Mouse (Mus musculus) neural tube, embryonic 12.5 days (tissue): ENCODE measurements at regions not wholly inside any gene's neighbourhood (a gene's known extent, or its start where the extent isn't known, plus 50 kb on each side); places are given as distances from the start of the nearest gene placed in this dataset.
A peak's percentile ranks its signal among the peaks of the same experiment; 100 is the strongest.
"Not testable (repeated sequence)": the region's sequence is repeated elsewhere in the genome, so short reads cannot be mapped to it uniquely, and the experiment has no call there.

ENCODE experiments used
- ATAC-seq: fragments of 200-750 bp; cut with Nextera tagmentation; 2 replicates; pipeline ENCODE4 v1.8.0; 2017; ENCODE audit warnings: low read depth, mild to moderate bottlenecking, moderate TSS enrichment, moderate library complexity; ENCODE audit not compliant: low FRiP score
- H3K27ac ChIP-seq: fragments of 300-500 bp; sonication (generic); 2 replicates; pipeline ENCODE4 v1.5.1; 2016
- H3K27me3 ChIP-seq: fragments of 300-500 bp; sonication (generic); replicated peaks from 2 replicates; pipeline ENCODE4 v1.6.1; 2016; ENCODE audit warnings: mild to moderate bottlenecking
- H3K36me3 ChIP-seq: fragments of 300-500 bp; sonication (generic); 2 replicates; pipeline ENCODE4 v1.6.1; 2016; ENCODE audit warnings: mild to moderate bottlenecking
- H3K4me1 ChIP-seq: fragments of 300-500 bp; sonication (generic); 2 replicates; pipeline ENCODE4 v1.6.1; 2016
- H3K4me2 ChIP-seq: fragments of 300-500 bp; sonication (generic); replicated peaks from 2 replicates; pipeline ENCODE4 v1.6.1; 2016; ENCODE audit warnings: mild to moderate bottlenecking
- H3K4me3 ChIP-seq: fragments of 300-500 bp; sonication (generic); 2 replicates; pipeline ENCODE4 v1.5.1; 2016
- H3K9ac ChIP-seq: fragments of 300-500 bp; sonication (generic); 2 replicates; pipeline ENCODE4 v1.6.1; 2016; ENCODE audit warnings: mild to moderate bottlenecking
- H3K9me3 ChIP-seq: fragments of 300-500 bp; sonication (generic); 2 replicates; pipeline ENCODE4 v1.6.1; 2016; ENCODE audit warnings: mild to moderate bottlenecking
- WGBS: fragments of 180-500 bp; shearing (Covaris S2); methylation state at CpG from one replicate; pipeline ENCODE4 v1.1.7; 2016; 5-methylcytosine and 5-hydroxymethylcytosine counted together

DNA sequence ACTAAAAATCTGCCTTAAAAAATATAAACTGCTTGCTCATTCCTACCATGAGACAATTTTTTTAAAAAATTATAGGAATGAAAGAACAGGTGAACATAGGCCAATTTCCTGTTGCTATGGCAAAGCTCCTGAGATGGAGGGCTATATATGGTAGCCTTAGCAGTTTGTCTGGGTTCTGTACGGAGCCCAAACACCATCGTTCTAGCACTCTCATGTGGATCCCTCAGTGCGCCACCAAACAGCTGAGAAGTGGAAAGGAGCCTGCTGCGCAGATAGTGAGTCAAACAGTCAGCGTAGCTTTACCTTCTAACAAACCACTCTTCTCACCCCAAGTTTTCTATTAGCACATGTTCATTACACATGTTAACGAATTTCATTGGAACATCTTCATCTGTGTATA lies 168.9 kb upstream of the Plcz1 start:
- Histone ChIP-seq H3K9me3 (no peaks in the 10 kb centered on the region), H3K4me2 (no peak overlapping the region), H3K27me3 (no peaks in the 10 kb centered on the region), H3K27ac (no peak overlapping the region), H3K36me3 (no peaks in the 10 kb centered on the region), H3K4me1 (no peaks in the 10 kb centered on the region), H3K4me3 (no peak overlapping the region), H3K9ac (no peak overlapping the region)
- ATAC-seq: no peak
- 93% methylated on average over 6 of the region's 6 CpGs for WGBS

- Histone ChIP-seq H3K27me3 (no peaks in the 10 kb centered on the region), H3K27ac (no peak overlapping the region), H3K36me3 (no peaks in the 10 kb centered on the region), H3K9ac (no peak overlapping the region), H3K4me2 (no peak overlapping the region), H3K4me1 (no peaks in the 10 kb centered on the region), H3K9me3 (no peaks in the 10 kb centered on the region), H3K4me3 (no peak overlapping the region)
- 87% methylated on average over 14 of the region's 14 CpGs for WGBS
- no peak for ATAC-seq
Measured at GRCm38 (mm10) chr6:140209083-140209482, 167.8 kb upstream of the Plcz1 start.

- Histone ChIP-seq H3K4me2 (no peak overlapping the region), H3K9me3 (no peaks in the 10 kb centered on the region), H3K36me3 (no peaks in the 10 kb centered on the region), H3K27ac (no peak overlapping the region), H3K4me3 (no peak overlapping the region), H3K9ac (no peak overlapping the region), H3K27me3 (no peaks in the 10 kb centered on the region), H3K4me1 (no peaks in the 10 kb centered on the region)
- WGBS: 85% methylated on average over 3 of the region's 3 CpGs
- ATAC-seq: no peak
Measured at GRCm38 (mm10) chr6:140208375-140208774, 167.1 kb upstream of the Plcz1 start.

DNA sequence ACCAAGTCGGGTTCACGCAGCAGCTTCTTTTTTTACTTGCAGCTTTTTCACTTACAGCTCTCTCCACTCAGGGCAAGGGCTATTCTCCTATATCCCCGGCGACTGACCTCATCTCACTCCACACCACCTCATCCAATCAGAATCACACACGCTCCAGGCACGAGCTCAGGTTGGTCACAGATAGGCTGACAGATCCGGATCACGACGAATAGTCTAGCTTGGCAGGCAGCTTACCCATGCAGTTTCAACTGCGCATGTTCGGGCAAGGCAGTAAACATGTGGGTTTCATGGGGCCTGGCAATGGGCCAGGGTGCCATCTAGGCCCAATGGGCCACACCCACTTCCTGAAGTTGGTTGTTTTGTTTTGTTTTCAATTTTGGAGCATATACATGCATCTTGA lies 165.4 kb upstream of the Plcz1 start:
- not testable (repeated sequence) for H3K4me1 ChIP-seq, H3K36me3 ChIP-seq, H3K4me3 ChIP-seq, H3K27me3 ChIP-seq, H3K4me2 ChIP-seq, H3K9me3 ChIP-seq, H3K27ac ChIP-seq, H3K9ac ChIP-seq, ATAC-seq
- 93% methylated on average over 11 of the region's 11 CpGs for WGBS

GRCm38 (mm10) chr6:140201356-140201755 lies 160.1 kb upstream of the Plcz1 start:
- Histone ChIP-seq H3K36me3 (no peaks in the 10 kb centered on the region), H3K9ac (no peak overlapping the region), H3K4me3 (no peak overlapping the region), H3K27ac (no peak overlapping the region), H3K4me1 (no peaks in the 10 kb centered on the region), H3K9me3 (no peaks in the 10 kb centered on the region), H3K27me3 (no peaks in the 10 kb centered on the region), H3K4me2 (no peak overlapping the region)
- ATAC-seq: no peak
- WGBS: 61% methylated on average over 1 of the region's 1 CpGs

DNA sequence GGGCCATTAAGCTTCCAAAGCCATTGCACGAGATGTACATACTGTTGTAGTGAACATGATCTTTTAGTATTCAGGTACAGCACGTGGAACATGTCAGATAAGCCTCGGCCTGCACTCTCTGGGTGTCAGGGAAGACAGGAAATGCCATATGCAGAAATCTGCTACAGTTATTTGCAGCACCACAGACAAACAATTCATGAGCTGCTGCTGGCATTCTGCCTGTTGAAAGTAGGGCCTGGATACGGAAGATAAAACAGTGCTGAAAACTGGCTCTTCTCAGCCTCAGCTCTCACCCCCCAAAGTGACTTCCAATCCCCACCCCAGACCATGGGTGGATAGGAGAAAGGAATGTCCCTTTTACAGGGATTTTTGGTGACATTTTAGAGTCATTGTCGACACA lies 159.1 kb upstream of the Plcz1 start:
- no peaks in the 10 kb centered on the region for H3K36me3 ChIP-seq
- H3K4me1 ChIP-seq: no peaks in the 10 kb centered on the region
- no peak overlapping the region for H3K27ac ChIP-seq
- no peak for ATAC-seq
- no peak overlapping the region for H3K9ac ChIP-seq
- 93% methylated on average over 5 of the region's 5 CpGs for WGBS
- H3K9me3 ChIP-seq: no peaks in the 10 kb centered on the region
- no peaks in the 10 kb centered on the region for H3K27me3 ChIP-seq
- H3K4me2 ChIP-seq: no peak overlapping the region
- no peak overlapping the region for H3K4me3 ChIP-seq

DNA sequence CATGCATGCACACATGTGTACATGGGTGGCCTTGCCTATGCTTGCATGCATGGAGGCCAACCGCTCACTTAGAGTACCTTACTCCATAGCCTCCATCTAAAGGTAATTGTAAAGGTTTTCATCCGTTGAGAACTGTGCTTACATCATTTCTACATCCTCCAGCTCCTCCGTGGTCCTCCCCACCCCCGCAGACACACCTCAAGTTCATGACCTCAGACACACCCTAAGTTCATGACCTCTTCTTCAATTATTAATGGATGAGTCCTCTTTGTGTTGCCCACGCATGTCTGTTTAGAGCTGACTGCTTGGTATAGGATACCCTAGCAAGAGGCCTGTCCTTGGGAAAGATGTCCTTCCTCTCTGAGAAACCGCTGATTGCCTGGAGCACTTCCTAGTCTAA lies 156.8 kb upstream of the Plcz1 start:
- Histone ChIP-seq H3K4me1 (no peaks in the 10 kb centered on the region; the same call in 1 of the 2 replicates), H3K27me3 (no peaks in the 10 kb centered on the region), H3K4me2 (no peak overlapping the region), H3K27ac (no peak overlapping the region), H3K9me3 (no peaks in the 10 kb centered on the region), H3K4me3 (no peak overlapping the region), H3K9ac (no peak overlapping the region), H3K36me3 (no peaks in the 10 kb centered on the region)
- no peak for ATAC-seq
- WGBS: 81% methylated on average over 6 of the region's 6 CpGs

DNA sequence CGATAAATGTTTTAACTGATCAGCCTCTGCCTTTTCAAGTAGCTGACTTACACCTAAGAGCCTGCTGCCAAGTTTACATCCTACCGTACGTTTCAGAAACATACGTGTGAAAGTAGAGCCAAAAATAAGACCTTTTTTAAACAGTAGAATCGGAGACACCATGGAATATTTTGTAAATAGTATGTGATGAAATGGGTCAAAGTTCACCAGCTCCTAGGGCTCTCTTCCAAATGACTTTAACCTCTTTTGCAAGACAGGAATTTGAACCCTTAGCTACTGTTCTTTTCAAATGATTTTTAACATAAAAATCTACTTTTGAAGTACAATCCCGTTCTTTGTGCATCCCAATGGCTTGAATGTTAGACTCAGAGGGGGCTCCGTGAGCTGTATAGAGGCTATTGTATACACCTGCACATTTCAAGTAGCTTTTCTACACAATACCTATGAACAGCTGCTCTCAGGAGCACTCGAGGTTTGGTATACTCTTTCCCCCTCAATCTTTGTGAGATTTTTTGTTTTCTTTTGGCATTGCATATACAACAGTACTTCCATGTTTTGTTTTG lies 155.9 kb upstream of the Plcz1 start:
- Histone ChIP-seq H3K4me3 (no peak overlapping the region), H3K4me2 (no peak overlapping the region), H3K36me3 (no peaks in the 10 kb centered on the region), H3K4me1 (no peaks in the 10 kb centered on the region; the same call in 1 of the 2 replicates), H3K9ac (no peak overlapping the region), H3K27ac (no peak overlapping the region), H3K27me3 (no peaks in the 10 kb centered on the region), H3K9me3 (no peaks in the 10 kb centered on the region)
- no peak for ATAC-seq
- 87% methylated on average over 8 of the region's 8 CpGs for WGBS

DNA sequence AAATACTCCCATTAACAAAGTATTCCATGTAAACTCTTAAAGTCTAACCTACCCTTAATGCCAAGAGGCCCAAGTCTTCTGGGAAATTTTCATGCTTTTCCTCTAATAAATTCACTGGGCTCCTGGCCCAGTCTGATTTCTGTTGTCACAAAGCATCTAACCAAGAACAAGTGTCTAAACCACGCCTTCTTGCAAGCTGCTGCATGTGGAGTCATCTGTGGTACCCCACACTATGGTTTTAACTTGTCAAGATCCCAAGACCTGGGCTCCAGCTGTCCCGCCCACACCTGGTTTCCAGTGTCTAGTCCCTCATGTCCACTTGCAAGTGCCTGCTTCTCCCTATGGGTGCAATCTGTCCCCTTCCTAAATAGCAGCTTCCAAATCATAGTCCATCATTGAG lies 153.0 kb upstream of the Plcz1 start:
- WGBS: 80% methylated on average over 2 of the region's 2 CpGs
- no peak for ATAC-seq

DNA sequence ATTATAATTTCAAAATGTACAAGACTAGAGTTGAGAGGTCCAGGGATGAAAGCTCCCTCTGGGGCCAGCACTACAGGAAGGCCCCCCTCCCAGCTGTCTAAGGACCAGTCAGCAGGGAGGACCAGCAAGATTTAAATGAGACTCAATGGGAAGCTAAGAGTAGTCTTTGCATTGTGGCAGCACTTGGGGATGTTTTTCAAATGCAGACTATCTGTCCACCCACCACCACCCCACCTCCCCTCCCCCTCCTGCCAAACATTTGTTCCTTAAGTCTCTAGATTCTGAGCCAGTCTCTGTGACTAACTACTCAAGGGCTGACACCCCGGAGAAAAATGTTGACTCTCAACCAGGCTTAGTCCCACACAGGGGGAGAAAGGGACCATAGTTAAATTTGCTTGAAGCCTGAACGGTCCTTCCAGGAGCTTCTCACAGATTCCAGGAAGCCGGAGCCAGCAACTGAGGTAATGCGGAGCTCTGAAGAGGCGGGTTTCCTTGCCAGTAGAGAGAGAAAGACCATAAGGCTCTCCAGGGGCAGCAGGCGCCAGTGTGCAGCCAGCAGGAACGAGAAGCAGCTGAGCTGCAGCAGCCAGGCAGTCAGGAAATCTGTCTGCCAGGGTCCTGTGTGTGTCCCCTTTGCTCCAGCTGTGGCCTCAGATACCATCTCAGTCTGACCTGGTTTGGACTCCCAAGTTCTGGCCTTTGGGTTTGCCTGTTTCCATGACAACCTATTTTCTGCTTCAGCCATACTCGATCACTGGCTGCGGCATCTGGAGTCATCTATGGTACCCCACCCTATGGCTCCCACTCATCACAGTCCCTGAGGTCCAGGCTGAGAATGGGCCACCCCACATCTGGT lies 152.1 kb upstream of the Plcz1 start:
- no peak overlapping the region; the same call in 1 of the 2 replicates for H3K4me2 ChIP-seq
- H3K9ac ChIP-seq: no peak overlapping the region
- H3K9me3 ChIP-seq: no peaks in the 10 kb centered on the region
- H3K4me3 ChIP-seq: no peak overlapping the region
- H3K4me1 ChIP-seq: no peaks in the 10 kb centered on the region; the same call in 1 of the 2 replicates
- 36% methylated on average over 9 of the region's 9 CpGs for WGBS
- ATAC-seq: peak; percentile 31; the same call in 1 of the 2 replicates
- H3K36me3 ChIP-seq: no peaks in the 10 kb centered on the region
- no peak overlapping the region for H3K27ac ChIP-seq
- no peaks in the 10 kb centered on the region for H3K27me3 ChIP-seq

More for the DNA sequence above, 153.0 kb upstream of the Plcz1 start:
- no peak overlapping the region for H3K4me3 ChIP-seq
- H3K36me3 ChIP-seq: no peaks in the 10 kb centered on the region
- no peak overlapping the region for H3K4me2 ChIP-seq
- H3K27me3 ChIP-seq: no peaks in the 10 kb centered on the region
- H3K27ac ChIP-seq: no peak overlapping the region
- no peaks in the 10 kb centered on the region; the same call in 1 of the 2 replicates for H3K4me1 ChIP-seq
- H3K9me3 ChIP-seq: no peaks in the 10 kb centered on the region
- no peak overlapping the region for H3K9ac ChIP-seq

- Histone ChIP-seq H3K27ac (no peak overlapping the region), H3K4me2 (no peak overlapping the region), H3K4me3 (no peak overlapping the region), H3K4me1 (no peaks in the 10 kb centered on the region; the same call in 1 of the 2 replicates), H3K9ac (no peak overlapping the region), H3K36me3 (no peaks in the 10 kb centered on the region), H3K9me3 (no peaks in the 10 kb centered on the region), H3K27me3 (no peaks in the 10 kb centered on the region)
- WGBS: 87% methylated on average over 17 of the region's 17 CpGs
- no peak for ATAC-seq
Measured at GRCm38 (mm10) chr6:140192526-140192925, 151.3 kb upstream of the Plcz1 start.

DNA sequence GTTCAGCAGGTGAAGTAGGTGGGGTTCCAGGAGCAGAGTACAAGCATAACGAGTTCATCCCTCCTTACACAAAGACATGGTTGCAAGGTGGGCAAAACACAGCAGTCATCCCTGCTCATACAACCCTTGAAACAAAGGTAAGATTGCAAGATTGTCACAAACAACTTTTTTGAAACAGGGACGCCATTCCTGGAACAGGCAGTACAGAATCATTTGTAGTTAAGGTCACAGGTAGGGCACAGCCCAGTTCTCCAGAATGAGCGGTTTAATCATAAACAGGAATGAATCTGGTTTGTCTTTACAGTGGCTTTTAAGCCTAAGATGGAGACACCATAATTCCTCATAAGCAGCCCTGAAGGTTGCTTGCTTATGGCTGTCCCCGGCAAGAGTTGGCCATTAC lies 150.1 kb upstream of the Plcz1 start:
- Histone ChIP-seq H3K9me3 (no peaks in the 10 kb centered on the region), H3K4me2 (no peak overlapping the region), H3K36me3 (no peaks in the 10 kb centered on the region), H3K27me3 (no peaks in the 10 kb centered on the region), H3K27ac (no peak overlapping the region), H3K9ac (no peak overlapping the region), H3K4me3 (no peak overlapping the region), H3K4me1 (no peaks in the 10 kb centered on the region; the same call in 1 of the 2 replicates)
- no peak for ATAC-seq
- 92% methylated on average over 4 of the region's 4 CpGs for WGBS

DNA sequence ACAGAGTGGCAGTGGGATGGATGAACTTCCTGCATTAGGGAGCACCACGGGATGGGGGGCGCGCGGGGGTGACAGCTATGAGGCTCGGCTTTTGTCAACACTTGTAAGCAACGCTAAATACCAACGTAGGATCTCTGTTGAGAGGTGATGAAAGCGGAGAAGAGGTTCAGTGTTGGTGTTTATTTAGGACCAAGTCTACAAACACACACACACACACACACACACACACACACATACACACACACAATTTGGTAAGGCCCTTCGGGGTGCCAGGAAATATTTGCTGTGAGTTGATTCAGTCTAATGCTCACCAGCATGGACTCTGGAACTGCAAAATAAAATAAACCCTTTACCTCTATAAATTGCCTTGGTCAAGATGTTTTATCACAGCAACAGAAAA lies 148.3 kb upstream of the Plcz1 start:
- Histone ChIP-seq H3K4me1 (no peaks in the 10 kb centered on the region; the same call in 1 of the 2 replicates), H3K9ac (no peak overlapping the region), H3K4me2 (no peak overlapping the region), H3K9me3 (no peaks in the 10 kb centered on the region), H3K4me3 (no peak overlapping the region), H3K27ac (no peak overlapping the region), H3K27me3 (no peaks in the 10 kb centered on the region), H3K36me3 (no peaks in the 10 kb centered on the region)
- no peak for ATAC-seq
- WGBS: 88% methylated on average over 9 of the region's 9 CpGs
